Mouse (Mus musculus): ENCODE measurements at regions not wholly inside any gene's neighbourhood (a gene's known extent, or its start where the extent isn't known, plus 50 kb on each side); places are given as distances from the start of the nearest gene placed in this dataset.

- no peak for TF ChIP-seq CTCF (IDR thresholded peaks at IDR 0.05; ENCODE audit: low read depth, low read length)
- TF ChIP-seq POLR2A (IDR thresholded peaks at IDR 0.05; ENCODE audit: extremely low read depth, insufficient read depth, low read length): no peak
- 82% methylated on average over 13 of the region's 13 CpGs for WGBS
- no peaks in the 10 kb centered on the region for H3K27me3 ChIP-seq (ENCODE audit: control insufficient read depth, insufficient read depth, low read length)
- H3K79me2 ChIP-seq (ENCODE audit: control insufficient read depth, insufficient read depth, low read length): no peaks in the 10 kb centered on the region
- no peak overlapping the region for H3K4me3 ChIP-seq (ENCODE audit: insufficient read depth, low read depth, low read length)
- DNase-seq (ENCODE audit: extremely low read depth, low read depth, low spot score): peak; percentile 21
- no peaks in the 10 kb centered on the region for H3K36me3 ChIP-seq (ENCODE audit: control insufficient read depth, insufficient read depth, low read length)
- H3K4me1 ChIP-seq (ENCODE audit: control insufficient read depth, insufficient read depth, low read length): peaks cover 12% of the 10 kb centered on the region
- no peak overlapping the region for H3K9ac ChIP-seq (ENCODE audit: low read depth, low read length)
- H3K27ac ChIP-seq (replicated peaks; ENCODE audit: insufficient read depth, low read depth, low read length): no peak overlapping the region
Measured at GRCm38 (mm10) chr6:91619735-91620732, 63.8 kb upstream of the Slc6a6 start.

- H3K9ac ChIP-seq (ENCODE audit: low read depth, low read length): no peak overlapping the region
- no peak overlapping the region for H3K4me3 ChIP-seq (ENCODE audit: insufficient read depth, low read depth, low read length)
- H3K36me3 ChIP-seq (ENCODE audit: control insufficient read depth, insufficient read depth, low read length): no peaks in the 10 kb centered on the region
- no peak overlapping the region for H3K27ac ChIP-seq (replicated peaks; ENCODE audit: insufficient read depth, low read depth, low read length)
- 88% methylated on average over 3 of the region's 3 CpGs for WGBS
- no peak for DNase-seq (ENCODE audit: extremely low read depth, low read depth, low spot score)
- no peaks in the 10 kb centered on the region for H3K27me3 ChIP-seq (ENCODE audit: control insufficient read depth, insufficient read depth, low read length)
- TF ChIP-seq CTCF (IDR thresholded peaks at IDR 0.05; ENCODE audit: low read depth, low read length): no peak
- TF ChIP-seq POLR2A (IDR thresholded peaks at IDR 0.05; ENCODE audit: extremely low read depth, insufficient read depth, low read length): no peak
- no peaks in the 10 kb centered on the region for H3K79me2 ChIP-seq (ENCODE audit: control insufficient read depth, insufficient read depth, low read length)
- peaks cover 2% of the 10 kb centered on the region; the same call in 1 of the 2 replicates for H3K4me1 ChIP-seq (ENCODE audit: control insufficient read depth, insufficient read depth, low read length)
Measured at GRCm38 (mm10) chr6:91621437-91621836, 62.4 kb upstream of the Slc6a6 start.

GRCm38 (mm10) chr6:91622425-91622824, 61.4 kb upstream of the Slc6a6 start:
- Histone ChIP-seq H3K4me3 (ENCODE audit: insufficient read depth, low read depth, low read length) (no peak overlapping the region), H3K9ac (ENCODE audit: low read depth, low read length) (no peak overlapping the region), H3K36me3 (ENCODE audit: control insufficient read depth, insufficient read depth, low read length) (no peaks in the 10 kb centered on the region), H3K79me2 (ENCODE audit: control insufficient read depth, insufficient read depth, low read length) (no peaks in the 10 kb centered on the region), H3K4me1 (ENCODE audit: control insufficient read depth, insufficient read depth, low read length) (no peaks in the 10 kb centered on the region), H3K27me3 (ENCODE audit: control insufficient read depth, insufficient read depth, low read length) (no peaks in the 10 kb centered on the region), H3K27ac (replicated peaks; ENCODE audit: insufficient read depth, low read depth, low read length) (no peak overlapping the region)
- no peak for DNase-seq (ENCODE audit: extremely low read depth, low read depth, low spot score)
- no peak for TF ChIP-seq POLR2A (IDR thresholded peaks at IDR 0.05; ENCODE audit: extremely low read depth, insufficient read depth, low read length)
- no peak for TF ChIP-seq CTCF (IDR thresholded peaks at IDR 0.05; ENCODE audit: low read depth, low read length)
- 68% methylated on average over 3 of the region's 3 CpGs for WGBS

- no peak for TF ChIP-seq POLR2A (IDR thresholded peaks at IDR 0.05; ENCODE audit: extremely low read depth, insufficient read depth, low read length)
- Histone ChIP-seq H3K27me3 (ENCODE audit: control insufficient read depth, insufficient read depth, low read length) (no peaks in the 10 kb centered on the region), H3K4me1 (ENCODE audit: control insufficient read depth, insufficient read depth, low read length) (no peaks in the 10 kb centered on the region), H3K9ac (ENCODE audit: low read depth, low read length) (no peak overlapping the region), H3K36me3 (ENCODE audit: control insufficient read depth, insufficient read depth, low read length) (no peaks in the 10 kb centered on the region), H3K27ac (replicated peaks; ENCODE audit: insufficient read depth, low read depth, low read length) (no peak overlapping the region), H3K4me3 (ENCODE audit: insufficient read depth, low read depth, low read length) (no peak overlapping the region), H3K79me2 (ENCODE audit: control insufficient read depth, insufficient read depth, low read length) (no peaks in the 10 kb centered on the region)
- DNase-seq (ENCODE audit: extremely low read depth, low read depth, low spot score): no peak
- WGBS: 93% methylated on average over 4 of the region's 4 CpGs
Measured at GRCm38 (mm10) chr6:91623646-91624045, 60.2 kb upstream of the Slc6a6 start.

GRCm38 (mm10) chr6:91629230-91629629, 54.6 kb upstream of the Slc6a6 start:
- Histone ChIP-seq H3K36me3 (ENCODE audit: control insufficient read depth, insufficient read depth, low read length) (no peaks in the 10 kb centered on the region), H3K9ac (ENCODE audit: low read depth, low read length) (no peak overlapping the region), H3K4me3 (ENCODE audit: insufficient read depth, low read depth, low read length) (no peak overlapping the region), H3K79me2 (ENCODE audit: control insufficient read depth, insufficient read depth, low read length) (no peaks in the 10 kb centered on the region), H3K4me1 (ENCODE audit: control insufficient read depth, insufficient read depth, low read length) (peaks cover under 1% of the 10 kb centered on the region), H3K27ac (replicated peaks; ENCODE audit: insufficient read depth, low read depth, low read length) (no peak overlapping the region), H3K27me3 (ENCODE audit: control insufficient read depth, insufficient read depth, low read length) (no peaks in the 10 kb centered on the region)
- TF ChIP-seq CTCF (IDR thresholded peaks at IDR 0.05; ENCODE audit: low read depth, low read length) (no peak), POLR2A (IDR thresholded peaks at IDR 0.05; ENCODE audit: extremely low read depth, insufficient read depth, low read length) (no peak)
- 87% methylated on average over 4 of the region's 4 CpGs for WGBS
- DNase-seq (ENCODE audit: extremely low read depth, low read depth, low spot score): no peak

GRCm38 (mm10) chr6:91631261-91631660, 52.6 kb upstream of the Slc6a6 start:
- no peak for DNase-seq (ENCODE audit: extremely low read depth, low read depth, low spot score)
- H3K79me2 ChIP-seq (ENCODE audit: control insufficient read depth, insufficient read depth, low read length): no peaks in the 10 kb centered on the region
- no peaks in the 10 kb centered on the region for H3K27me3 ChIP-seq (ENCODE audit: control insufficient read depth, insufficient read depth, low read length)
- no peak overlapping the region for H3K27ac ChIP-seq (replicated peaks; ENCODE audit: insufficient read depth, low read depth, low read length)
- no peaks in the 10 kb centered on the region for H3K36me3 ChIP-seq (ENCODE audit: control insufficient read depth, insufficient read depth, low read length)
- WGBS: 91% methylated on average over 6 of the region's 6 CpGs
- no peak for TF ChIP-seq CTCF (IDR thresholded peaks at IDR 0.05; ENCODE audit: low read depth, low read length)
- H3K4me3 ChIP-seq (ENCODE audit: insufficient read depth, low read depth, low read length): no peak overlapping the region
- H3K4me1 ChIP-seq (ENCODE audit: control insufficient read depth, insufficient read depth, low read length): peaks cover 7% of the 10 kb centered on the region
- H3K9ac ChIP-seq (ENCODE audit: low read depth, low read length): no peak overlapping the region
